In genomic region chr17:46856107-46856388, GRCm38 (mm10) we compare ENCODE assay signal across 8 mouse cellular contexts. TPM values are rescaled to one million over a fixed set of nuclear protein-coding genes. Genes with fewer than 3 reads are reported as not detected.
DNase-seq lines count a peak whose midpoint lies in the region; ATAC-seq and TF ChIP-seq lines count a peak whose summit lies in the region.

No protein-coding gene starts in this region.

- intact Hi-C loops in heart, postnatal 25 days (cut with DNase I) = no loop called here

- peak overlapping the region; percentile 86 for H3K4me3 ChIP-seq in heart, embryonic 11.5 days (ENCODE audit: low read depth, low read length)
- H3K4me3 ChIP-seq in CH12.LX (replicated peaks in 1 of 3; ENCODE audit: low read depth in 2 of 3, low read length in 2 of 3, poor library complexity in 1 of 3) = peak overlapping the region; percentile 74 to 84 (median 83)
- H3K4me3 ChIP-seq in forebrain, embryonic 13.5 days = peak overlapping the region; percentile 80
- peak overlapping the region; percentile 96 to 98 for H3K4me3 ChIP-seq in liver, embryonic 14.5 days (ENCODE audit: insufficient read depth in 1 of 2, low read depth in 2 of 2, low read length in 2 of 2)

- in situ Hi-C loops in CH12.LX (cut with MboI; ENCODE audit: low pct_ligation_motif_present, low pct_unique_long_range_greater_than_20kb, low sequenced_read_pairs) = no loop called here

- peak overlapping the region; percentile 64 for H3K4me2 ChIP-seq in heart, embryonic 11.5 days
- peak overlapping the region; percentile 73 for H3K4me2 ChIP-seq in CH12.LX (ENCODE audit: insufficient read depth, low read depth, poor library complexity, severe bottlenecking)
- peak overlapping the region; percentile 74 for H3K4me2 ChIP-seq in forebrain, embryonic 13.5 days
- H3K4me2 ChIP-seq in liver, embryonic 14.5 days (ENCODE audit: low read depth) = peak overlapping the region; percentile 65

- no peak for TF ChIP-seq POLR2A in CH12.LX (IDR thresholded peaks at IDR 0.05; ENCODE audit: low read depth, low read length)

- ATAC-seq in heart, embryonic 11.5 days (replicated peaks; ENCODE audit: insufficient number of reproducible peaks, low FRiP score, low TSS enrichment) = no peak
- ATAC-seq in forebrain, embryonic 13.5 days = no peak
- ATAC-seq in liver, embryonic 14.5 days (ENCODE audit: insufficient read depth) = no peak

- no peaks in the 10 kb centered on the region for H3K9me3 ChIP-seq in heart, embryonic 11.5 days (replicated peaks; ENCODE audit: control insufficient read depth, low read length)
- H3K9me3 ChIP-seq in CH12.LX (replicated peaks; ENCODE audit: low read length) = no peaks in the 10 kb centered on the region
- H3K9me3 ChIP-seq in forebrain, embryonic 13.5 days (replicated peaks) = no peaks in the 10 kb centered on the region
- no peaks in the 10 kb centered on the region for H3K9me3 ChIP-seq in liver, embryonic 14.5 days (ENCODE audit: control insufficient read depth, low read length)

- H3K27ac ChIP-seq in heart, embryonic 11.5 days (ENCODE audit: low read depth, low read length) = peak overlapping the region; percentile 100
- peak overlapping the region; percentile 18; the same call in 1 of the 2 replicates for H3K27ac ChIP-seq in CH12.LX (ENCODE audit: insufficient read depth, low read depth)
- H3K27ac ChIP-seq in forebrain, embryonic 13.5 days = peak overlapping the region; percentile 100
- peak overlapping the region; percentile 88 for H3K27ac ChIP-seq in liver, embryonic 14.5 days

- H3K27me3 ChIP-seq in heart, embryonic 11.5 days (ENCODE audit: control insufficient read depth, insufficient read depth, low read length) = no peaks in the 10 kb centered on the region
- H3K27me3 ChIP-seq in CH12.LX (replicated peaks) = no peaks in the 10 kb centered on the region
- no peaks in the 10 kb centered on the region for H3K27me3 ChIP-seq in forebrain, embryonic 13.5 days
- no peaks in the 10 kb centered on the region for H3K27me3 ChIP-seq in liver, embryonic 14.5 days (ENCODE audit: control insufficient read depth, insufficient read depth, low read length)

- no peaks in the 10 kb centered on the region for H3K36me3 ChIP-seq in heart, embryonic 11.5 days (ENCODE audit: control insufficient read depth, insufficient read depth, low read length)
- H3K36me3 ChIP-seq in CH12.LX (replicated peaks in 1 of 2; ENCODE audit: control insufficient read depth in 1 of 2, insufficient read depth in 1 of 2, low read length in 1 of 2) = peaks cover 0 to 2% of the 10 kb centered on the region in 2 experiments
- H3K36me3 ChIP-seq in forebrain, embryonic 13.5 days (ENCODE audit: poor library complexity, severe bottlenecking) = no peaks in the 10 kb centered on the region
- H3K36me3 ChIP-seq in liver, embryonic 14.5 days (replicated peaks; ENCODE audit: control insufficient read depth, insufficient read depth, low read depth) = no peaks in the 10 kb centered on the region

- peak overlapping the region; percentile 100 for H3K9ac ChIP-seq in heart, embryonic 11.5 days (ENCODE audit: low read depth, low read length)
- peak overlapping the region; percentile 99 for H3K9ac ChIP-seq in CH12.LX (ENCODE audit: insufficient read depth, low read depth)
- H3K9ac ChIP-seq in forebrain, embryonic 13.5 days = peak overlapping the region; percentile 99
- H3K9ac ChIP-seq in liver, embryonic 14.5 days (replicated peaks) = peak overlapping the region; percentile 96

- no peak for TF ChIP-seq CTCF in CH12.LX (conservative IDR thresholded peaks at IDR 0.05 in 1 of 2, IDR thresholded peaks at IDR 0.05 in 1 of 2; ENCODE audit: low read depth in 2 of 2, low read length in 2 of 2)
- TF ChIP-seq CTCF in liver, embryonic 14.5 days (IDR thresholded peaks at IDR 0.05; ENCODE audit: low read depth) = no peak

- no peak for TF ChIP-seq RAD21 in CH12.LX (IDR thresholded peaks at IDR 0.05; ENCODE audit: low read depth, low read length)

- H3K4me1 ChIP-seq in heart, embryonic 11.5 days (ENCODE audit: control insufficient read depth, insufficient read depth, low read length) = peaks cover 31% of the 10 kb centered on the region
- peaks cover 10 to 46% of the 10 kb centered on the region in 2 experiments for H3K4me1 ChIP-seq in CH12.LX (ENCODE audit: control insufficient read depth in 1 of 2, insufficient read depth in 2 of 2)
- peaks cover 53% of the 10 kb centered on the region for H3K4me1 ChIP-seq in forebrain, embryonic 13.5 days
- H3K4me1 ChIP-seq in liver, embryonic 14.5 days (replicated peaks; ENCODE audit: control insufficient read depth in 2 of 2, insufficient read depth in 2 of 2, low read length in 1 of 2) = peaks cover 13 to 22% of the 10 kb centered on the region in 2 experiments

- peaks cover 28% of the 10 kb centered on the region for H3K79me2 ChIP-seq in CH12.LX (replicated peaks; ENCODE audit: control insufficient read depth, extremely low read depth, insufficient read depth, poor library complexity, severe bottlenecking)

- WGBS in heart, embryonic 11.5 days (ENCODE audit: insufficient replicate concordance) = 14% methylated on average over 4 of the region's 4 CpGs
- WGBS in forebrain, embryonic 13.5 days = 18% methylated on average over 4 of the region's 4 CpGs
- 14% methylated on average over 4 of the region's 4 CpGs for WGBS in liver, embryonic 14.5 days (ENCODE audit: insufficient replicate concordance)

- no peak for TF ChIP-seq EP300 in CH12.LX (IDR thresholded peaks at IDR 0.05; ENCODE audit: low read length)
- no peak for TF ChIP-seq EP300 in liver, embryonic 14.5 days (IDR thresholded peaks at IDR 0.05; ENCODE audit: low read depth)

- dilution Hi-C loops in CH12.LX (cut with MboI; ENCODE audit: extremely low pct_ligation_motif_present, extremely low pct_unique_long_range_greater_than_20kb, low sequenced_read_pairs) = no loop called here

- DNase-seq in heart, postnatal 25 days (ENCODE audit: low spot score) = no peak
- DNase-seq in CH12.LX (ENCODE audit: extremely low read depth) = no peak
- no peak for DNase-seq in liver, embryonic 14.5 days (ENCODE audit: low read depth in 3 of 3, low spot score in 3 of 3)
- DNase-seq in natural killer cell, adult 2 months (ENCODE audit: low spot score in 2 of 2) = no peak
- no peak for DNase-seq in urinary bladder, postnatal 10 days (ENCODE audit: low spot score)
- DNase-seq in right cerebral cortex, postnatal 4 days = no peak

TF ChIP-seq in CH12.LX, 34 proteins besides CTCF, POLR2A, EP300 and RAD21:
- TF ChIP-seq ETS1 (conservative IDR thresholded peaks at IDR 0.05; ENCODE audit: low read depth, low read length) (no peak), TBP (conservative IDR thresholded peaks at IDR 0.05; ENCODE audit: low read depth, low read length) (0 out of 2 replicates have a peak, but pooled peaks have one; percentile 25), ZKSCAN1 (IDR thresholded peaks at IDR 0.05; ENCODE audit: borderline replicate concordance, low read depth, low read length) (no peak)
TF ChIP-seq in CH12.LX: peak in this region for 1.

RNA-seq across cellular contexts. Expression of gene Bicral, which starts 2.2 kb away (rescaled TPM):
- 4.1 and 4.9 TPM in 2 replicates for polyA plus RNA-seq in heart, embryonic 11.5 days (2014; fragmentation: Nextera tagmentation; extraction: Ambion mirVana)
- 10 to 100 TPM; 15.0 to 16.7 TPM for total RNA-seq in heart, postnatal 25 days (2021)
- 7.1 and 7.4 TPM in 2 replicates for total RNA-seq in CH12.LX (2012; rRNA removed)
- 2.4 and 3.0 TPM in 2 replicates for total RNA-seq in CH12.LX (2014; rRNA removed)
- polyA plus RNA-seq in CH12.LX (2012; ENCODE audit: insufficient read length, low read depth) = 5.0 and 5.9 TPM in 2 replicates
- 5.2 and 5.8 TPM in 2 replicates for polyA plus RNA-seq in forebrain, embryonic 13.5 days (2015; fragmentation: Nextera tagmentation; extraction: Ambion mirVana)
- 2.5 and 3.0 TPM in 2 replicates for polyA plus RNA-seq in liver, embryonic 14.5 days (2012; rRNA removed)
- 3.4 and 3.5 TPM in 2 replicates for polyA plus RNA-seq in liver, embryonic 14.5 days (2014; fragmentation: Nextera tagmentation; extraction: Ambion mirVana)

RNA-seq across cellular contexts. Expression of gene Tbcc, which starts 34.4 kb away (rescaled TPM):
- polyA plus RNA-seq in heart, embryonic 11.5 days (2014; fragmentation: Nextera tagmentation; extraction: Ambion mirVana) = 53.4 and 54.1 TPM in 2 replicates
- total RNA-seq in heart, postnatal 25 days (2021) = 10 to 100 TPM; 15.5 to 17.7 TPM
- total RNA-seq in CH12.LX (2012; rRNA removed) = 27.8 and 32.8 TPM in 2 replicates
- 19.4 and 21.6 TPM in 2 replicates for total RNA-seq in CH12.LX (2014; rRNA removed)
- 15.1 and 16.4 TPM in 2 replicates for polyA plus RNA-seq in CH12.LX (2012; ENCODE audit: insufficient read length, low read depth)
- polyA plus RNA-seq in forebrain, embryonic 13.5 days (2015; fragmentation: Nextera tagmentation; extraction: Ambion mirVana) = 51.3 and 53.5 TPM in 2 replicates
- 9.3 and 9.4 TPM in 2 replicates for polyA plus RNA-seq in liver, embryonic 14.5 days (2012; rRNA removed)
- polyA plus RNA-seq in liver, embryonic 14.5 days (2014; fragmentation: Nextera tagmentation; extraction: Ambion mirVana) = 21.8 and 23.1 TPM in 2 replicates

RNA-seq across cellular contexts. Expression of gene Prph2, which starts 54.2 kb away (rescaled TPM):
- not detected in 2 replicates for polyA plus RNA-seq in heart, embryonic 11.5 days (2014; fragmentation: Nextera tagmentation; extraction: Ambion mirVana)
- total RNA-seq in heart, postnatal 25 days (2021) = not detected
- total RNA-seq in CH12.LX (2012; rRNA removed) (not detected in 2 replicates), CH12.LX (2014; rRNA removed) (not detected in 2 replicates)
- not detected in 2 replicates for polyA plus RNA-seq in CH12.LX (2012; ENCODE audit: insufficient read length, low read depth)
- polyA plus RNA-seq in forebrain, embryonic 13.5 days (2015; fragmentation: Nextera tagmentation; extraction: Ambion mirVana) = not detected in 2 replicates
- not detected in 2 replicates for polyA plus RNA-seq in liver, embryonic 14.5 days (2012; rRNA removed)
- polyA plus RNA-seq in liver, embryonic 14.5 days (2014; fragmentation: Nextera tagmentation; extraction: Ambion mirVana) = not detected in 2 replicates

Comparison
In these comparisons a context has a peak if more than half of its experiments do, and no peak if none do; other contexts are left out.
1. H3K27ac ChIP-seq: peak in every context shown above with its lines; median percentile 100 in heart, embryonic 11.5 days; 100 in forebrain, embryonic 13.5 days; 88 in liver, embryonic 14.5 days; 18 in CH12.LX.